Mouse (Mus musculus) lung, postnatal 25 days (tissue): Measurements from ENCODE around the gene Clic3.

Source experiments
- DNase-seq: peaks from one replicate; pipeline ENCODE4 v3.0.0; 2022; ENCODE audit warnings: low spot score

Gene Clic3

DNA sequence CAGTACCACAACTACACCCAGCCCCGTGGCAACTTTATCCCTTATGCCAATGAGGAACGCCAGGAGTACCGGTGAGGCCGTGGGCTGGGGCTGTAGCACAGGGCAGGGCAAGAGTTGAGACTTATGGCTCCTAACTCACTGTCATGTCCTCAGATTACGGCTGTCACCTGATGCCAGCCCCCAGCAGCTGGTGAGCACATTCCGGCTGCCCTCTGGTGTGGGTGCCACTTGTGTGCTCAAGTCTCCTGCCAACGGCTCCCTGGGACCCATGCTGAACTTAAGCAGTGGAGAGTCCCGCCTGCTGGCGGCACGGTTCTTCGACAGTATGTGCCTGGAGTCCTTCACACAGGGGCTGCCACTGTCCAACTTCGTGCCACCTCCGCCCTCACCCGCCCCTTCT lies 14.0 kb upstream of the Clic3 start:
- no peak for DNase-seq

DNA sequence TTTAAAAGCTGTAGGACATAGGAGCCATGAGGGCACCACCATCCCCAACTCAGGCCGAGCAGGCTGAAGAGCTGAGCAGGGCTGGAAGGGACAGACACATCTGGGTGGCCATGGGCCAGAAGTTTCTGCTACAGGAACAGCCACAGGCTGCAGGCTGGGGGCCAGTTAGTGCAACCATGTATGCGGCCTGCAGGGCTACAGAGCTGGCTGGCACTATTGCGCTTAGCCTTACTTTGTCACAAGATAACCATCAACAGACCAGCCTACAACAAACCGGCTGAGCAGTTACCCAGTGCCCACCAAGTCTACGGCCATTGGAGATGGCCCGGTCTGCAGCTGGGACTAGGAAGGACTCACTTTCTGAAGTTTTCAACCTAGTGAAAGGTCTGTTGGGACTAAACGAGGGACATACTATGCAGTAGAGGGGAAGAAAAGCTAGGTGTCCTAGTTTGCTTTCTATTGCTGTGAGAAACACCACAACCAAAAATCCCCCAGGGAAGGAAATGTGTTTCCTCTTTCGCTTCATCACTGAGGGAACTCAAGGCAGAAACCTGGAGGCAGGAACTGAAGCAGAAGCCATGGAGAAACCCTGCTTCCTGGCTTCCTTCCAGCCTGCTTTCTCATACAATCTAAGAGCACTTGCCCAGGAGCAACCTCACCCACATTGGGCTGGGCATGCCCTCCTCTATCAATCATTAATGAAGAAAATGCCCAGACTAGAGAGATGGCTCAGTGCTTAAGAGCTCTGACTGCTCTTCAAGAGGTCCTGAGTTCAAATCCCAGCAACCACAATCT lies 5.6 kb upstream of the Clic3 start:
- peak; percentile 31 for DNase-seq

DNA sequence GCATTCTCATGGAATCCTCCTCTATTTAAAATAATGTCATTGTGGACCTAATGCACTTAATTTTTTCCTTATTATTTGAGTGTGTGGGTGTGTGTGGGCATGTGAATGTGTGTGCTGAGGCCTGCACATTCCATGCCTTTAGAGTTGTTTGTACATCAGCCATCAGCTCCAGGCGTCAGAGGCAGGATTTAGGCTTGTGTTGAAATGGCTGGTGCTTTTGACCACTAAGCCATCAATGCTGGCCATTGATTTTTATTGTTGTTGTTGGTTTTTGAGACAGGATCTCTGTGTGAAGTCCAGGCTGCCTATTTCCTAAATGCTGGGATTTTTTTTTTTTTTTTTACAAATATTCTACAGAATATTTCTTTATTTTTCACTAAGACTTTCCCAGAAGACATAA lies 3.7 kb upstream of the Clic3 start:
- DNase-seq, result no peak

DNA sequence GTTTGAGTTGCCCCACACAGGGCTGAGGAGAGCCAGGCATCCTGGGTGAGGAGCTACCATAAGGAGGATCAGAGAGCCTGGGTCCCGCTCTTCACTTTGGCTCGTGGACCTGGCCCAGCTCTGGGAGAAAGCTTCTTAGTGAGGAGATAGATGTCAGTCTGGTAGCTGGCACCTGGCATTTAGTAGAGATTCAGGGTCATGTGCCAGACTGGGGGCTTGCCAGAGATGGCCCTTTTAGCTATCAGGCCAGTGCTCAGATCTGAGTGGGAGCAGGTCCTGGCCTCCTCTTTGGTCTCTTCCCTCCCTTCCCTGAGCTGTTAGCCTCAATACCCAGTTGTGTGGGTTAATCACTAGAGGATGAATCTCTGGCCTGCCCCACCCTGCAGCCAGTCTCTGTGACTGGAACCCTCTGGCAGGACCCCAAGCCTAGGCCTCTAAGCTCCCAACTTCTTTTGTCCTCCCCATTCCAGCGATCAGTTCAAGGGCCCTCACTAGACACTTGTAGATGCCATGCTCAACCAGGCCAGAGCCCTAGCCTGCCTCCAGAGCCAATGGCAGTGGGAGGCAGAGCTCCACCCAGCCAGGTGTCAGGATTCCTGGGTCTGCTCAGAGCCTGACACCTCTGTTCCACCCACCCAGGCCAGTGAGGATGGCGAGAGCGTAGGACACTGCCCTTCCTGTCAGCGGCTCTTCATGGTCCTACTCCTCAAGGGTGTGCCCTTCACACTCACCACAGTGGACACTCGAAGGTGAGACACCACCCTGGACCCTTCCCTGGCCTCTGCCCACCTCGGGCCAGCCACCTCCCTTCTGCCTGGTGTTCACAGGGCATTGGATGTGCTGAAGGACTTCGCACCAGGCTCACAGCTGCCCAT lies 621 bp downstream of the Clic3 start:
- DNase-seq, result peak; percentile 89

DNA sequence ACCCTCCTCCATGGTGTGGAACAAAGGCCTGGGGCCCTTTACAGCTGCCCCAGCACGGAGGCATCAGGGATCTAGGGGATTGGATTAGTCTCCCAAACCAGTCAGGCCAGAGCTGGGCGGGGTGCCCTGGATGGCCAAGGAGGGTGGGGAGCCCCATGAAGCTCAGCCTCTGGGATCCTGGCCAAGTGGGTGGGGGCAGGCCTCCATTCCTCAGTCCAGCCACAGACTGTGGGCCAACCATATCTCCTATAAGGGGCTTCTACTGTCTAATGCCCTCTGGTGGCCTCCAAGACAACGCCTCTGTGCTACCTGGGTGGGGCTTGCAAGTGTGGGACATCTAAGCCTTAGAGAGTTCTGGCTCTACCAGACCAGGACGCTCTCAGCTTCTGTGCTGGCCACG lies 2.3 kb downstream of the Clic3 start:
- DNase-seq, result peak; percentile 71

DNA sequence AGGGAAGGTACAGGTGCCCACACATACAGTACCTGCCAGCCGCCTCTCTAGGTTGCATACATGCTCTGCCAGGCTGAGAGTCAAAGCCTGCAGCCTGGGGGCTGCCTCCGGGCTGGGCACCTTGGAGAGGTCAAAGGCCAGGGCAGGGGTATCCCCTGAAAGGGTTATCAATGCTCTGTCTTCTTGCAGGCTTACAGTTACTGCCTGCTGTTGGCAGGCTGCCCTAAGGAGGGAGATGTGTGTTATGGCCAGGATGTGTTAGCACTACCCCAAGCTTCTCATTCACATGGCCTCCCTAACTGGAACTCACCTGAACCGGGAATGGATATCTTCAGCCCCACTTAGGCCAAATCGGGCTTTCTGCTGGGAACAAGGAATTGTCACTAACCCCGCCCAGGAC lies 3.5 kb downstream of the Clic3 start:
- no peak for DNase-seq

DNA sequence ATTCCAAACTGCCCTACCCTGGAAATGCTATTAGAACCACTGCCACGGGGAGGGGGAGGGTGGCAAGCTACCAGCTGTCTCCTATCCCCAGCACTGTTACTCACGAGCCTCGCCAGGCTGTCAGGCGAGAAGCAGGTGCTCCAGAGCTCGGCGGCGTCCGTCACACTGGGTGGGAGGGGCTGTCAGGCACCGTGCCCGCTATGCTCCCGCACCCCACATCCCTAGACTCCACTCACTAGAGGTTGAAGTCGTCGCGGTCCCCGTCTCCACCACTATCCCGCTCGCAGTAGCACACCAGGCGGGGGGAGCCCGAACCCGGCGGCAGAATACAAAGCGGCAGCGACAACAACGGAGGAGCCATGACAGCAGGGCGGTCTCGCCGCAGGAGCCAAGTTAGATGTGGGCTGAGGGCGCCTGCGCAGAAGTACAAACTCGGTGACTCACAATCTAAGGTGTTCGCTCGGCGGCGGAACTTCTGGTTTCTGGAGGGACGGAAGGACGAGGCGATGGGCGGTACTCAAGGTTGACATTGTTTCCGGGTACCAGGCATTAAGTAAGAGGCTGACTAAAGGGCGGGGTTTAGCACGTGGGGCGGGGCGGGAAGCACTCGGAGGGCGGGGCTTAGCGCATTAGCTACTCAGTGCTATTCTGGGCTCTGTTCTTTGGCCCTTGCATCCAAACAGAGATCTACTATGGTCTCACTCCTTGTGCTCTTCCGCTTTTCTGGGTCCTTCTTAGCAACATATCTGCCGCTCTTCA lies 4.1 kb downstream of the Clic3 start, which contains the start of gene Paxx:
Gene Paxx, minus strand, starts transcription at position 544 of the 759 bp plus-strand sequence.
- DNase-seq, result peak; percentile 97

DNA sequence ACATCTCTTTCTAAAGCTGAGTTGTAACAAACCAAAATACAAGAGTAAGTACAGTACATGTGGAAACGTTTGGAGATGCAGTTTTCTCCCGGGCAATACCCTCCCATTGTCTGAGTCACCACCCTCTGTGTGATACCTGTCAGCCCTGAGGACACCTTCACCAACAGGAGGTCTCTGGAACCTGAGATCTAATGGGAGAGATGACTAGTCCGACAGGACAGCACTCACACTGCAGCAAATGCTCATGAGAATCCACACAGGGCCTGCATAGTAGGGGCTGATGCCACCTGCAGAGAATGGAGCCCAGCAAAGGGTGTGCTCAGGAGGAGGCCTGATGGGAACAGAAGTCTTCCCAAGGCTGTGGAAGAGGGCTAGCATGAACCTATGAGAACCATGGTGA lies 4.8 kb downstream of the Clic3 start:
- DNase-seq, result no peak

DNA sequence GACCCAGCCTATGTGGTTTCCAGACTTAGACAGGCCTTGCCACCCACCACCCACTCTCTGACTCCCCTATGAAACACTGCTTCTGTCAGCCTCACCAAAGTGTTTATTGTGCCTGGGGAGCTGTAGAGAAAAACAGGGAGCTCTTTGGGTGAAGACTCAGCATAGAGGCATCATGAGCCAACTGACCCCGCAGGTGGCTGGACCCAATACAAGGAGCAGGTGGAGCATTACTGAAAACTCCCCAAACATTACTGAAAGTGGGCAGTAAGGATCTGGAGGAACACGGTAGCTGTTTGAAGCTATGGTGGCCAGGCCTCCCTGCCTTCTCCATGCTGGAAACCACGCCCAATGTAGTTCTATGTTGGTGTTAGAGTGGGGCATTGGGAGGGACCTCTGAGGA lies 7.0 kb downstream of the Clic3 start:
- DNase-seq, result no peak

- no peak for DNase-seq
These were observed 8.6 kb downstream of the Clic3 start for GRCm38 (mm10) chr2:25465256-25465655.

- peak; percentile 34 for DNase-seq
These were observed 9.4 kb downstream of the Clic3 start for GRCm38 (mm10) chr2:25465816-25466635.

- DNase-seq, result no peak
These were observed 11.1 kb downstream of the Clic3 start for GRCm38 (mm10) chr2:25467606-25468303.

DNA sequence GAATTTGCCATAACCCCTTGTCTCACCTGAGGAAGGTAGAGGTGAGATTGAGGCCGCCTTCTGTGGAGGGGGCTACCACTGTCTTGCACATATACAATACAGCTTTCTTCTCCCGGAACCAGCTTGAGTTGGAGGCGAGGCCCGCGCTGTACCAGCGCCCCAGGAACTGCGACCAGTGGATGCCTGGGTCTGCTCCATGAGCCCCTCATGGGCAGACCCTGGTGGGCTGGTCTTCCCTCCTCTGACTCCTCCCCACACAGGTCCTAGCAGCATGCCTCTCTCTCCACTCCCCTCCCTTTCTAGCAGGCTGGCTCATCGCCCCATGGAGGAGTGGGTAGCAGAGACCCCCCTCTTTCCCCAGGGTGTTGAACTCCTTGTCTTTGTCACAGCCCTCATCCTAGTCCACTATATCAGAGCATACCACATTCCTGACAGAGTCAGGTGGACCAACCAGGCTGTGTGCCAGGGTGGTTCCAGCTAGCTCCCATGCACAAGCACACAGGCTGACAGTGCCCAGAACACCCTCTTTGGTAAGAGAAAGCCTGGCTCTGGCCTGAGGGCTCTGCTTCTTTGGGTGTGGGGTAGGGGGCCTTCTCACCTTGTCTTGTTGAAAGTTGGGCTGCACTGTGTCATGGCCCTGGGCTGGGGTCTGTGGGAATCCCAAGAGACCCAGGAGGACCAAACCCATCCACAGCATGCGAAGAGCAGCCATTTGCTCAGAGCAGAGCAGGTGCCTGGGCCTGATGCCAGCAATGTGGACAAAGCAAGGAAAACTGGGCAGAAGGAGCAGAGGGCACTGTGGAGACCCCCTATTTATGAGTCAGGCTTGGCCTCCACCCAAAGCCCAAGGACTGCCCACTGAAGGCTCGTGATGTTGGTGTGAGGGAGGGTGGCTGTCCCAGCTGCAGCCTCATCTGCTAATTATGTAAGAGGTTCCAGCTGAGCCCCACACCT lies 12.6 kb downstream of the Clic3 start:
- no peak for DNase-seq

DNA sequence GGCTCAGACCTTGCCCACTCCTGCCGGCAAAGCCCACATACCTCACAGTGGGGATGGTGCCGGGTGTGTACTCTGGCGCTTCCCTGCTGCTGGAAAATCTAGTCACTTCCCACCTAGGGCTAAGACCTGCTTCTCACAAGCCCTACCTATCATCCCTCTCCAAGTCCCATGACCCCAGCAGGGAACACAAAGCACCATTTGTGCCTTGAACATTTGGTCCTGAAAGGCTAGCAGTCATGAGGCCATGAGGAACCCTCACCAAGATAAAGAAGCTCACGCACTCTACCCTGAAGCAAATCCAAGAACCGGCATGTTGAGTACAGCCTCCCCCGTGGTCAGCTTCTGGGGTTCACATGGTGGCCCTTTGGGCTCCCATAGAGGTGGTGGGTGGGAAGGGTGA lies 13.3 kb downstream of the Clic3 start, which contains the start of gene Ptgds:
Gene Ptgds, minus strand, starts transcription at position 78 of the 400 bp plus-strand sequence.
- no peak for DNase-seq

GRCm38 (mm10) chr2:25472550-25472949 lies 15.9 kb downstream of the Clic3 start:
- no peak for DNase-seq

DNA sequence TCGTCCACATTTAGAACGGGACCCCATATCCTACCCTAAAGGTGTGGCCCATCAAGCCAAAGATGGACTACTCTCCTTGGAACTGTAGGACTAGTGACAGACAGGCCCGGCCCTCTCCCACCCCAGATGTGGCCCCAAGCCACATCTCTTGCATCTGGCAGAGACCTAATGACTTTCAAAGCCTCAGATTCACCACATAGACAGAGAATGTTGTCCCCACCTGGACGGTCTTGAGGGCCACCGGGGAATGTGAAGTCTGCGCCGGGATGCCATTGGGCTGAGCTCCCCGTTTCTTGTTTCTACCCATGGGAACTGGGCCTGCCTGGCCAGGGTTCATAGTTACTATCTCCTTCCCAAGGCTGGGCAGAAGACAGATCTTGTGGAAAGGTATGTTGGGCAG lies 20.9 kb downstream of the Clic3 start:
- DNase-seq, result no peak

DNA sequence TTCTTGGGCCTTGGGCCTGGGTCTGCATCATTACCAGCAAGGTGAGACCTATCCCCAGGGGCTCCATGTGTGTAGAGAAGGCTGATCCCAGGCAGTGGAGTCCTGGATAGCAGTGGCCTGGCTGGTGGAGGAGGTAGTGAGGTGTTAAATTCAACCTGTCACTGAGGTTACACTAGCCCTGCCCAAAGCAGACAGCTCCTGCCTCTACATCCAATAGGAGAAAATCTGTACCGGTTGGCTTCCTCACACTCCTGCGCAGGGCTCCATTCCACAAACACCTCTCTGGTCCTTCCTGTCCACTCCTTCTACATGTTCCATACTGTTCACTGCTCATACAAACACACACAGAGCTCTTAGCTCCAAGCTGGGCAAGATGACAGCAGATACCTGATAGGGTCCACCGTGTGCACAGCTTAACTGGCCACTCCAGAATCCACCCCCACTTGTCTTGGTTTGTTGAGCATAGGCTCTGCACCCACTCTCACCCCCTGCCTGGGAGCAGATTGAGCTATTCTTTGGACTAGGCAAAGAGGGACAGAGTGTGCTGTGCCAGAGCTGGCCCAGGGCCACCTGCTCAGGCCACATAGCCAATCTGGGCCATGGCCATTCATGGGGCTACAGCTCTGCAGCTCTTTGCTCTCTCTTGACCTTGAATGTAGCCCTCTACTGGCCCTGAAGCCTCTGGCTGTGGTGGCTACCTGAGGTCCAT lies 21.5 kb downstream of the Clic3 start:
- no peak for DNase-seq

DNA sequence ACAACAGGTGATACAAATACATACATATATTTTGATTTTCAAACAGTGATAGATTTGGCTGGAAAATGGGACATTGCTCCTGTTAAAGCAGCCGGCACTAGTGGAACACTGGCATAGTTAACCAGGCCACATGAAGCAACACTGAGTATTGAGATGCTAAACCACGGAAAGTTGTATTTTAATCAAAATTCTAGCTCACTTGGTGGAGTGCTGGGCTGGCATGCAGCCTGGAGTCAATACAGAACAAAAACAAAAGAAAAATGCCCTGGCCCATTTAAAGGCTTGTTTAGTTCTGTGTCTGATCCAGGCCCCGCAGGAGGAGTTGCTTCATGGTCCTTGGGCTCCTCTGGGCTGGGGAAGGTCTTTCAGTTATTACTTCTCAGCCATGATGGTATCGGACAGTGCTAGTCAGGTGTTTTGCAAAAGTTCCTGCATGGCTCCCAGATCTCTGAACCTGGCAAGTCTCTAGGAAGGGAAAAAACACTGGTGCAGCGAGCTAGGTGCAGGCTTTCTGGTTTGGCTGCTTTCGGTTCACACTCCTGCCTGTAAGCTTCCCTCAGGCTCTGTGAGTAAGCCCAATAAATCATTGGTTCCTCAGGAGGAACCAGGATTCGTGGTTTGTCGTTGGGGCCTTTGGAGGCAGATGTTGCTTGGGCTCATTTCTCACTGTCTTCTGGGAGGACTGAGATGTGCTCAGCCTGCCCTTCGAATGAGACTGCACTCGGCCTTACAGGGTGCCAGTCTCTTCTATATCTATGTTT lies 23.1 kb downstream of the Clic3 start:
- no peak for DNase-seq
